Mouse (Mus musculus) intestine, postnatal 0 days (tissue): ENCODE results near the gene Bpi. TPM values are rescaled to one million over a fixed set of nuclear protein-coding genes. Genes with fewer than 3 reads are reported as not detected.

Experiments
- ATAC-seq: fragments of 200-750 bp; cut with Nextera tagmentation; 2 replicates; pipeline ENCODE4 v1.8.0; 2017; ENCODE audit warnings: mild to moderate bottlenecking, moderate TSS enrichment, moderate library complexity
- H3K27ac ChIP-seq: fragments of 300-500 bp; sonication (generic); 2 replicates; pipeline ENCODE4 v1.5.1; 2014; ENCODE audit warnings: mild to moderate bottlenecking, low read depth, low read length, moderate library complexity
- H3K27me3 ChIP-seq: fragments of 300-500 bp; sonication (generic); replicated peaks from 2 replicates; pipeline ENCODE4 v1.6.1; 2014; ENCODE audit warnings: low read length, mixed read lengths; ENCODE audit not compliant: control insufficient read depth, insufficient read depth
- H3K36me3 ChIP-seq: fragments of 300-500 bp; sonication (generic); 2 replicates; pipeline ENCODE4 v1.6.1; 2014; ENCODE audit warnings: mild to moderate bottlenecking, moderate library complexity; ENCODE audit not compliant: control insufficient read depth, insufficient read depth
- H3K4me1 ChIP-seq: fragments of 300-500 bp; sonication (generic); replicated peaks from 2 replicates; pipeline ENCODE4 v1.6.1; 2014; ENCODE audit warnings: antibody characterized with exemption, low read length, mixed read lengths; ENCODE audit not compliant: control insufficient read depth, insufficient read depth
- H3K4me2 ChIP-seq: fragments of 300-500 bp; sonication (generic); replicated peaks from 2 replicates; pipeline ENCODE4 v1.6.1; 2014; ENCODE audit warnings: low read depth, mild to moderate bottlenecking, moderate library complexity
- H3K4me3 ChIP-seq: fragments of 300-500 bp; sonication (generic); 2 replicates; pipeline ENCODE4 v1.5.1; 2014; ENCODE audit warnings: low read depth, low read length
- H3K9ac ChIP-seq: fragments of 300-500 bp; sonication (generic); 2 replicates; pipeline ENCODE4 v1.6.1; 2014; ENCODE audit warnings: mild to moderate bottlenecking, low read depth, low read length
- H3K9me3 ChIP-seq: fragments of 300-500 bp; sonication (generic); 2 replicates; pipeline ENCODE4 v1.6.1; 2016; ENCODE audit warnings: mixed run types; ENCODE audit not compliant: control insufficient read depth
- CTCF ChIP-seq: sonication (generic); IDR thresholded peaks from 2 replicates; pipeline ENCODE4 v1.5.1; 2016; ENCODE audit warnings: low read depth, mild to moderate bottlenecking, control low read depth, antibody characterized with exemption, moderate library complexity
- WGBS: fragments of 180-500 bp; shearing (Covaris S2); extraction: QIAGEN DNeasy Blood & Tissue Kit; methylation state at CpG from one replicate; pipeline ENCODE4 v1.1.7; 2014; 5-methylcytosine and 5-hydroxymethylcytosine counted together
- polyA plus RNA-seq: library from polyadenylated mRNA; unstranded; fragments of >200 nt; fragmentation: Nextera tagmentation; extraction: Ambion mirVana; gene quantifications from 2 replicates; pipeline ENCODE4 v1.2.1, GENCODE M21; 2015

Bpi gene
- not detected in 2 replicates for polyA plus RNA-seq

GRCm38 (mm10) chr2:158258005-158258418, at the start of gene Bpi:
Gene Bpi (plus strand): TSS chr2:158258094.
- no peak within 1 kb of the TSS for H3K4me2 ChIP-seq
- no peaks in the 10 kb centered on the region for H3K4me1 ChIP-seq
- H3K27me3 ChIP-seq: no peaks in the 10 kb centered on the region
- 75% methylated on average over 18 of the region's 18 CpGs for WGBS
- TF ChIP-seq CTCF: no peak
- H3K9me3 ChIP-seq: no peaks in the 10 kb centered on the region
- H3K4me3 ChIP-seq: no peak within 1 kb of the TSS
- no peak within 1 kb of the TSS for H3K9ac ChIP-seq
- no peak within 1 kb of the TSS; the same call in 1 of the 2 replicates for H3K27ac ChIP-seq
- ATAC-seq: no peak
- H3K36me3 ChIP-seq: no peaks in the 10 kb centered on the region

GRCm38 (mm10) chr2:158209776-158210175, 48.1 kb upstream of the Bpi start:
- 67% methylated on average over 9 of the region's 9 CpGs for WGBS
- H3K4me3 ChIP-seq: no peak overlapping the region
- no peaks in the 10 kb centered on the region for H3K27me3 ChIP-seq
- H3K9me3 ChIP-seq: no peaks in the 10 kb centered on the region
- H3K4me1 ChIP-seq: no peaks in the 10 kb centered on the region
- ATAC-seq: no peak
- H3K4me2 ChIP-seq: no peak overlapping the region
- H3K36me3 ChIP-seq: no peaks in the 10 kb centered on the region
- H3K9ac ChIP-seq: no peak overlapping the region
- no peak overlapping the region for H3K27ac ChIP-seq
- TF ChIP-seq CTCF: no peak

GRCm38 (mm10) chr2:158210503-158210902, 47.4 kb upstream of the Bpi start:
- no peak overlapping the region for H3K9ac ChIP-seq
- no peak overlapping the region for H3K4me3 ChIP-seq
- no peaks in the 10 kb centered on the region for H3K27me3 ChIP-seq
- TF ChIP-seq CTCF: no peak
- no peaks in the 10 kb centered on the region for H3K36me3 ChIP-seq
- WGBS: 58% methylated on average over 4 of the region's 4 CpGs
- H3K27ac ChIP-seq: no peak overlapping the region
- no peak for ATAC-seq
- H3K4me1 ChIP-seq: no peaks in the 10 kb centered on the region
- no peaks in the 10 kb centered on the region for H3K9me3 ChIP-seq
- H3K4me2 ChIP-seq: no peak overlapping the region

GRCm38 (mm10) chr2:158210958-158211357, 46.9 kb upstream of the Bpi start:
- Histone ChIP-seq H3K36me3 (no peaks in the 10 kb centered on the region), H3K27ac (no peak overlapping the region), H3K27me3 (no peaks in the 10 kb centered on the region), H3K4me1 (no peaks in the 10 kb centered on the region), H3K4me3 (no peak overlapping the region), H3K9me3 (no peaks in the 10 kb centered on the region), H3K9ac (no peak overlapping the region), H3K4me2 (no peak overlapping the region)
- no peak for ATAC-seq
- TF ChIP-seq CTCF: peak; percentile 43
- WGBS: 34% methylated on average over 10 of the region's 10 CpGs

GRCm38 (mm10) chr2:158211764-158212471, 46.0 kb upstream of the Bpi start:
- no peaks in the 10 kb centered on the region for H3K36me3 ChIP-seq
- 76% methylated on average over 4 of the region's 4 CpGs for WGBS
- H3K27me3 ChIP-seq: no peaks in the 10 kb centered on the region
- no peak overlapping the region for H3K4me3 ChIP-seq
- ATAC-seq: no peak
- no peaks in the 10 kb centered on the region for H3K4me1 ChIP-seq
- peak; percentile 62 for TF ChIP-seq CTCF
- no peaks in the 10 kb centered on the region for H3K9me3 ChIP-seq
- no peak overlapping the region for H3K4me2 ChIP-seq
- H3K27ac ChIP-seq: no peak overlapping the region
- no peak overlapping the region for H3K9ac ChIP-seq

- no peak for ATAC-seq
- Histone ChIP-seq H3K36me3 (no peaks in the 10 kb centered on the region), H3K4me3 (no peak overlapping the region), H3K4me2 (no peak overlapping the region), H3K4me1 (no peaks in the 10 kb centered on the region), H3K9me3 (no peaks in the 10 kb centered on the region), H3K9ac (no peak overlapping the region), H3K27ac (no peak overlapping the region), H3K27me3 (no peaks in the 10 kb centered on the region)
- 35% methylated on average over 9 of the region's 9 CpGs for WGBS
- TF ChIP-seq CTCF: peak; percentile 27
Measured at GRCm38 (mm10) chr2:158215283-158216117, 42.4 kb upstream of the Bpi start.
